ENCODE assay signal across 8 mouse cellular contexts in the genomic region with DNA sequence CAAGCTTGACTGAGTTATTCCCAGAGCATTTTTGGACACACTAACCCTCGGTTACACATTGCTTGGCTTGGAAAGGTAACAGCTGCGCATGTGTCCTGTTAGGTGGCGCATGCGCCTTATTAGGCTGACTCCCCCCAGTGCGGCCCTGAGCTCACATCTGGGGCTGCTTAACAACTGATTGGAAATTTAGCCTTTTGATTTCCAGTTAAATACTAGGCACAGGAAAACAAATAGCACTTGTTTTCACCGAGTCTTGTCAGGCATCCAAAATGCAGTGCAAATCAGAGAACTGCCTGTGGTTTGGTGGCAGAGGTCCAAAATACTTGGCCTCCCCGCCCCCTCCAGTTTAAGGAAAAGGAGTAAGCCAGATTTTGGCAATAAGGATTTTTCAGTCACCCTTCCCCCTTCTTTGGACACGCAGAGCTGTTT.
DNase-seq lines count a peak whose midpoint lies in the region; ATAC-seq lines count a peak whose summit lies in the region.

No protein-coding gene starts in this region.

- no peaks in the 10 kb centered on the region for H3K36me3 ChIP-seq in heart, embryonic 12.5 days
- no peaks in the 10 kb centered on the region for H3K36me3 ChIP-seq in kidney, embryonic 14.5 days (ENCODE audit: control insufficient read depth, insufficient read depth, low read length)
- no peaks in the 10 kb centered on the region for H3K36me3 ChIP-seq in limb, embryonic 10.5 days
- H3K36me3 ChIP-seq in neural tube, embryonic 15.5 days: no peaks in the 10 kb centered on the region

- ATAC-seq in heart, embryonic 12.5 days (ENCODE audit: insufficient number of reproducible peaks, low FRiP score): 0 out of 2 replicates have a peak, but pooled peaks have one; percentile 61
- ATAC-seq in kidney, embryonic 14.5 days (ENCODE audit: low FRiP score, low TSS enrichment): peak; percentile 83
- peak; percentile 85 for ATAC-seq in neural tube, embryonic 15.5 days (ENCODE audit: low FRiP score)

- 43% methylated on average over 8 of the region's 8 CpGs for WGBS in heart, embryonic 12.5 days
- 45% methylated on average over 8 of the region's 8 CpGs for WGBS in kidney, embryonic 14.5 days
- 29% methylated on average over 8 of the region's 8 CpGs for WGBS in limb, embryonic 10.5 days
- 34% methylated on average over 8 of the region's 8 CpGs for WGBS in neural tube, embryonic 15.5 days

- no peaks in the 10 kb centered on the region for H3K9me3 ChIP-seq in heart, embryonic 12.5 days (replicated peaks)
- no peaks in the 10 kb centered on the region for H3K9me3 ChIP-seq in kidney, embryonic 14.5 days (ENCODE audit: control insufficient read depth, low read length)
- no peaks in the 10 kb centered on the region for H3K9me3 ChIP-seq in limb, embryonic 10.5 days (replicated peaks)
- no peaks in the 10 kb centered on the region for H3K9me3 ChIP-seq in neural tube, embryonic 15.5 days (replicated peaks)

- no peaks in the 10 kb centered on the region for H3K27me3 ChIP-seq in heart, embryonic 12.5 days (replicated peaks)
- H3K27me3 ChIP-seq in kidney, embryonic 14.5 days (ENCODE audit: control insufficient read depth, insufficient read depth, low read length): no peaks in the 10 kb centered on the region
- no peaks in the 10 kb centered on the region for H3K27me3 ChIP-seq in limb, embryonic 10.5 days (ENCODE audit: low read depth, poor library complexity, severe bottlenecking)
- no peaks in the 10 kb centered on the region for H3K27me3 ChIP-seq in neural tube, embryonic 15.5 days (replicated peaks)

- peak overlapping the region; percentile 82 for H3K27ac ChIP-seq in heart, embryonic 12.5 days (ENCODE audit: poor library complexity, severe bottlenecking)
- peak overlapping the region; percentile 78; the same call in 1 of the 2 replicates for H3K27ac ChIP-seq in kidney, embryonic 14.5 days (ENCODE audit: low read depth, low read length)
- peak overlapping the region; percentile 80 for H3K27ac ChIP-seq in limb, embryonic 10.5 days
- H3K27ac ChIP-seq in neural tube, embryonic 15.5 days (replicated peaks): peak overlapping the region; percentile 33

- peaks cover 43% of the 10 kb centered on the region for H3K4me1 ChIP-seq in heart, embryonic 12.5 days (replicated peaks)
- H3K4me1 ChIP-seq in kidney, embryonic 14.5 days (ENCODE audit: control insufficient read depth, insufficient read depth, low read length): peaks cover 31% of the 10 kb centered on the region
- peaks cover 72% of the 10 kb centered on the region for H3K4me1 ChIP-seq in limb, embryonic 10.5 days
- H3K4me1 ChIP-seq in neural tube, embryonic 15.5 days: peaks cover 14% of the 10 kb centered on the region

- H3K9ac ChIP-seq in heart, embryonic 12.5 days: no peak overlapping the region
- H3K9ac ChIP-seq in kidney, embryonic 14.5 days (ENCODE audit: low read depth, low read length): no peak overlapping the region
- no peak overlapping the region for H3K9ac ChIP-seq in neural tube, embryonic 15.5 days (replicated peaks)

- H3K4me2 ChIP-seq in heart, embryonic 12.5 days: peak overlapping the region; percentile 55
- H3K4me2 ChIP-seq in kidney, embryonic 14.5 days (replicated peaks; ENCODE audit: low read depth, low read length): peak overlapping the region; percentile 17
- peak overlapping the region; percentile 41 for H3K4me2 ChIP-seq in neural tube, embryonic 15.5 days

- no peak overlapping the region for H3K4me3 ChIP-seq in heart, embryonic 12.5 days
- H3K4me3 ChIP-seq in kidney, embryonic 14.5 days (ENCODE audit: low read length): no peak overlapping the region
- H3K4me3 ChIP-seq in limb, embryonic 10.5 days: no peak overlapping the region
- no peak overlapping the region for H3K4me3 ChIP-seq in neural tube, embryonic 15.5 days (replicated peaks)

- DNase-seq in retina, adult 2 months (ENCODE audit: low read depth, low spot score): peak; percentile 28
- no peak for DNase-seq in retina, embryonic 14.5 days (ENCODE audit: low spot score)
- DNase-seq in fibroblast of lung, adult 2 months (ENCODE audit: low read depth): peak; percentile 95
- DNase-seq in limb, embryonic 10.5 days (ENCODE audit: low spot score): peak; percentile 78
- DNase-seq in B cell, adult 2 months: no peak

Comparison
In these comparisons a context has a peak if more than half of its experiments do, and no peak if none do; other contexts are left out.
1. DNase-seq: peak in retina, adult 2 months (single experiment), fibroblast of lung, adult 2 months (single experiment) and limb, embryonic 10.5 days (single experiment); none in retina, embryonic 14.5 days (single experiment) and B cell, adult 2 months (0 of 2).
2. Peak in every context shown above with its lines, with median percentiles within 50 percentile points of each other: ATAC-seq, H3K27ac ChIP-seq and H3K4me2 ChIP-seq.